Mouse (Mus musculus) bone marrow macrophage, adult 2 months (primary cell): ENCODE measurements around the gene Psmb3.

Experiments used
- CTCF ChIP-seq: IDR thresholded peaks from 2 replicates; pipeline ENCODE4 v1.5.1; 2012; ENCODE audit warnings: low read depth, mild to moderate bottlenecking, low read length, moderate library complexity
- POLR2A ChIP-seq: IDR thresholded peaks from 2 replicates; pipeline ENCODE4 v1.6.1; 2012; ENCODE audit warnings: mild to moderate bottlenecking, low read depth, low read length, borderline replicate concordance

- TF ChIP-seq CTCF (no peak), POLR2A (no peak)
Measured at GRCm38 (mm10) chr11:97748496-97748895, 45.3 kb downstream of the Psmb3 start.
